In genomic region chr6:127152106-127152951, GRCm38 (mm10) we compare ENCODE assay signal across 8 mouse cellular contexts. TPM values are rescaled to one million over a fixed set of nuclear protein-coding genes. Genes with fewer than 3 reads are reported as not detected.
A peak's percentile ranks its signal among the peaks of the same experiment; 100 is the strongest.
DNase-seq lines count a peak whose midpoint lies in the region; ATAC-seq and TF ChIP-seq lines count a peak whose summit lies in the region.

Gene Ccnd2 (minus strand): TSS chr6:127152193.

- H3K9me3 ChIP-seq in CH12.LX (replicated peaks; ENCODE audit: low read length), result no peaks in the 10 kb centered on the region
- no peaks in the 10 kb centered on the region for H3K9me3 ChIP-seq in forebrain, postnatal 0 days (ENCODE audit: low read length)
- H3K9me3 ChIP-seq in hindbrain, embryonic 15.5 days, result no peaks in the 10 kb centered on the region

- peak within 1 kb of the TSS; percentile 83 for H3K9ac ChIP-seq in CH12.LX (ENCODE audit: insufficient read depth, low read depth)
- peak within 1 kb of the TSS; percentile 64 for H3K9ac ChIP-seq in forebrain, postnatal 0 days
- peak within 1 kb of the TSS; percentile 40 for H3K9ac ChIP-seq in hindbrain, embryonic 15.5 days

- peak; percentile 80 for ATAC-seq in forebrain, postnatal 0 days
- peak; percentile 52 for ATAC-seq in hindbrain, embryonic 15.5 days (ENCODE audit: low FRiP score, low read depth)

- no peak for TF ChIP-seq RAD21 in CH12.LX (IDR thresholded peaks at IDR 0.05; ENCODE audit: low read depth, low read length)

- dilution Hi-C loops in CH12.LX (cut with MboI; ENCODE audit: extremely low pct_ligation_motif_present, extremely low pct_unique_long_range_greater_than_20kb, low sequenced_read_pairs), result no loop called here

- in situ Hi-C loops in CH12.LX (cut with MboI; ENCODE audit: low pct_ligation_motif_present, low pct_unique_long_range_greater_than_20kb, low sequenced_read_pairs), result loop anchor here (5.0 kb wide), 1 partner anchor 90 kb away; no protein-coding TSS in a partner anchor

- peak; percentile 90 for DNase-seq in CH12.LX (ENCODE audit: extremely low read depth)
- peak; percentile 87 for DNase-seq in adrenal gland, adult 8-10 months
- DNase-seq in forebrain, postnatal 0 days, result peak; percentile 81
- DNase-seq in left cerebral cortex, adult 2 months (ENCODE audit: extremely low spot score in 1 of 2, low spot score in 2 of 2), result peak in 1 of 2 experiments; percentile 49
- DNase-seq in lung, postnatal 4 days, result peak; percentile 76 to 89
- peak; percentile 85 to 92 for DNase-seq in right cerebral cortex, postnatal 10 days (ENCODE audit: low spot score in 2 of 2)
- DNase-seq in cerebellum, adult 9-10 months, result no peak

- TF ChIP-seq EP300 in CH12.LX (IDR thresholded peaks at IDR 0.05; ENCODE audit: low read length), result no peak

- under 1% methylated on average over 39 of the region's 40 CpGs for WGBS in forebrain, postnatal 0 days
- WGBS in hindbrain, embryonic 15.5 days, result under 1% methylated on average over 40 of the region's 40 CpGs

- H3K36me3 ChIP-seq in CH12.LX (replicated peaks in 1 of 2; ENCODE audit: control insufficient read depth in 1 of 2, insufficient read depth in 1 of 2, low read length in 1 of 2), result peaks cover 2 to 12% of the 10 kb centered on the region in 2 experiments
- H3K36me3 ChIP-seq in forebrain, postnatal 0 days (ENCODE audit: insufficient read depth), result no peaks in the 10 kb centered on the region
- no peaks in the 10 kb centered on the region for H3K36me3 ChIP-seq in hindbrain, embryonic 15.5 days

- peaks cover 5 to 40% of the 10 kb centered on the region in 2 experiments for H3K4me1 ChIP-seq in CH12.LX (ENCODE audit: control insufficient read depth in 1 of 2, insufficient read depth in 2 of 2)
- peaks cover 17% of the 10 kb centered on the region; the same call in 1 of the 2 replicates for H3K4me1 ChIP-seq in forebrain, postnatal 0 days (ENCODE audit: insufficient read depth)
- H3K4me1 ChIP-seq in hindbrain, embryonic 15.5 days (replicated peaks), result peaks cover 69% of the 10 kb centered on the region

- peak within 1 kb of the TSS; percentile 78 for H3K27ac ChIP-seq in CH12.LX (ENCODE audit: insufficient read depth, low read depth)
- H3K27ac ChIP-seq in forebrain, postnatal 0 days (ENCODE audit: low read depth, low read length), result peak within 1 kb of the TSS; percentile 46
- peak within 1 kb of the TSS; percentile 40 for H3K27ac ChIP-seq in hindbrain, embryonic 15.5 days (replicated peaks)
- H3K27ac ChIP-seq in left cerebral cortex, adult 2 months, result peak within 1 kb of the TSS; percentile 66

- peak within 1 kb of the TSS; percentile 49 to 61 (median 53) for H3K4me3 ChIP-seq in CH12.LX (replicated peaks in 1 of 3; ENCODE audit: low read depth in 2 of 3, low read length in 2 of 3, poor library complexity in 1 of 3)
- peak within 1 kb of the TSS; percentile 58 for H3K4me3 ChIP-seq in forebrain, postnatal 0 days (ENCODE audit: low read depth, low read length)
- peak within 1 kb of the TSS; percentile 49 for H3K4me3 ChIP-seq in hindbrain, embryonic 15.5 days
- H3K4me3 ChIP-seq in left cerebral cortex, adult 2 months, result peak within 1 kb of the TSS; percentile 48

- TF ChIP-seq POLR2A in CH12.LX (IDR thresholded peaks at IDR 0.05; ENCODE audit: low read depth, low read length), result no peak

- peaks cover 25% of the 10 kb centered on the region for H3K27me3 ChIP-seq in CH12.LX (replicated peaks)
- peaks cover 38% of the 10 kb centered on the region for H3K27me3 ChIP-seq in forebrain, postnatal 0 days (ENCODE audit: insufficient read depth, low read length)
- H3K27me3 ChIP-seq in hindbrain, embryonic 15.5 days, result peaks cover 60% of the 10 kb centered on the region

- TF ChIP-seq CTCF in CH12.LX (conservative IDR thresholded peaks at IDR 0.05 in 1 of 2, IDR thresholded peaks at IDR 0.05 in 1 of 2; ENCODE audit: low read depth in 2 of 2, low read length in 2 of 2), result no peak
- TF ChIP-seq CTCF in forebrain, postnatal 0 days (IDR thresholded peaks at IDR 0.05; ENCODE audit: low read depth), result no peak; the same call in 1 of the 2 replicates
- no peak for TF ChIP-seq CTCF in left cerebral cortex, adult 2 months (IDR thresholded peaks at IDR 0.05)

- intact Hi-C loops in left cerebral cortex, adult 2 months (cut with DNase I), result no loop called here

- H3K4me2 ChIP-seq in CH12.LX (ENCODE audit: insufficient read depth, low read depth, poor library complexity, severe bottlenecking), result peak within 1 kb of the TSS; percentile 97
- peak within 1 kb of the TSS; percentile 97 for H3K4me2 ChIP-seq in forebrain, postnatal 0 days (ENCODE audit: low read depth)
- H3K4me2 ChIP-seq in hindbrain, embryonic 15.5 days, result peak within 1 kb of the TSS; percentile 83

- peaks cover 25% of the 10 kb centered on the region for H3K79me2 ChIP-seq in CH12.LX (replicated peaks; ENCODE audit: control insufficient read depth, extremely low read depth, insufficient read depth, poor library complexity, severe bottlenecking)

TF ChIP-seq in CH12.LX, 34 proteins besides CTCF, POLR2A, EP300 and RAD21:
- TF ChIP-seq MAFK (IDR thresholded peaks at IDR 0.05; ENCODE audit: insufficient replicate concordance, low read length) (no peak), SIN3A (IDR thresholded peaks at IDR 0.05; ENCODE audit: low read length) (0 out of 2 replicates have a peak, but pooled peaks have one; percentile 25), CHD2 (IDR thresholded peaks at IDR 0.05; ENCODE audit: low read length) (peak; percentile 71), ETS1 (conservative IDR thresholded peaks at IDR 0.05; ENCODE audit: low read depth, low read length) (peak; percentile 41; the same call in 1 of the 2 replicates), UBTF (IDR thresholded peaks at IDR 0.05; ENCODE audit: low read depth, low read length) (no peak), BHLHE40 (IDR thresholded peaks at IDR 0.05; ENCODE audit: low read depth, low read length) (peak; percentile 94), MAX (IDR thresholded peaks at IDR 0.05; ENCODE audit: low read length) (peak; percentile 54; the same call in 1 of the 2 replicates), ELF1 (IDR thresholded peaks at IDR 0.05; ENCODE audit: low read depth, low read length) (no peak; the same call in 1 of the 2 replicates), NRF1 (IDR thresholded peaks at IDR 0.05; ENCODE audit: low read depth, low read length) (peak; percentile 73), TCF12 (IDR thresholded peaks at IDR 0.05; ENCODE audit: low read depth, low read length) (peak; percentile 46; the same call in 1 of the 2 replicates), MXI1 (IDR thresholded peaks at IDR 0.05; ENCODE audit: low read depth, low read length) (no peak; the same call in 1 of the 2 replicates), MYC (IDR thresholded peaks at IDR 0.05; ENCODE audit: low read depth, low read length) (peak; percentile 46; the same call in 1 of the 2 replicates), RCOR1 (conservative IDR thresholded peaks at IDR 0.05; ENCODE audit: low read depth, low read length) (no peak), ZMIZ1 (IDR thresholded peaks at IDR 0.05; ENCODE audit: low read depth, low read length) (no peak), ZNF384 (IDR thresholded peaks at IDR 0.05; ENCODE audit: low read depth, low read length) (peak; percentile 96), E2F4 (IDR thresholded peaks at IDR 0.05; ENCODE audit: insufficient replicate concordance, low read depth, low read length) (no peak), HCFC1 (IDR thresholded peaks at IDR 0.05; ENCODE audit: low read depth, low read length) (peak; percentile 11; the same call in 1 of the 2 replicates), ZKSCAN1 (IDR thresholded peaks at IDR 0.05; ENCODE audit: borderline replicate concordance, low read depth, low read length) (no peak)

RNA-seq across cellular contexts. Expression of gene Ccnd2, which starts in this region (rescaled TPM):
- total RNA-seq in CH12.LX (2012; rRNA removed) (99.4 and 146 TPM in 2 replicates), CH12.LX (2014; rRNA removed) (33.5 and 42.4 TPM in 2 replicates)
- polyA plus RNA-seq in CH12.LX (2012; ENCODE audit: insufficient read length, low read depth), result 255 and 299 TPM in 2 replicates
- 100 to 1,000 TPM; 550 to 578 (median 567) TPM for total RNA-seq in adrenal gland, adult 8-10 months (2022)
- 31.4 and 44.1 TPM in 2 replicates for total RNA-seq in forebrain, postnatal 0 days (2014; rRNA removed)
- polyA plus RNA-seq in forebrain, postnatal 0 days (2015; fragmentation: Nextera tagmentation; extraction: Ambion mirVana), result 430 and 467 TPM in 2 replicates
- polyA plus RNA-seq in hindbrain, embryonic 15.5 days (2015; fragmentation: Nextera tagmentation; extraction: Ambion mirVana), result 288 and 507 TPM in 2 replicates
- 10 to 100 TPM; 75.1 to 97.4 TPM for total RNA-seq in left cerebral cortex, adult 2 months (2021)
